Mouse (Mus musculus): ENCODE data around the gene Manba. TPM values are rescaled to one million over a fixed set of nuclear protein-coding genes. Genes with fewer than 3 reads are reported as not detected.
A peak's percentile ranks its signal among the peaks of the same experiment; 100 is the strongest.

The Manba gene
- polyA plus RNA-seq, 1 experiment from 2014 or later, result 23.2 TPM

- no peak overlapping the region for H3K4me3 ChIP-seq (ENCODE audit: low read length)
- no peak overlapping the region for H3K27ac ChIP-seq (ENCODE audit: low read depth, low read length)
- no peaks in the 10 kb centered on the region for H3K4me1 ChIP-seq (ENCODE audit: control insufficient read depth, insufficient read depth, low read length)
- WGBS, result 77% methylated on average over 7 of the region's 7 CpGs
- no peak for ATAC-seq (ENCODE audit: low FRiP score, low TSS enrichment)
- H3K36me3 ChIP-seq (ENCODE audit: control insufficient read depth, insufficient read depth, low read length), result no peaks in the 10 kb centered on the region
- H3K27me3 ChIP-seq (ENCODE audit: control insufficient read depth, insufficient read depth, low read length), result no peaks in the 10 kb centered on the region
- H3K9me3 ChIP-seq (ENCODE audit: control insufficient read depth, low read length), result no peaks in the 10 kb centered on the region; the same call in 1 of the 2 replicates
- no peak overlapping the region for H3K4me2 ChIP-seq (replicated peaks; ENCODE audit: low read depth, low read length)
- no peak overlapping the region for H3K9ac ChIP-seq (ENCODE audit: low read depth, low read length)
Measured at GRCm38 (mm10) chr3:135562036-135562435, 76.6 kb downstream of the Manba start.

GRCm38 (mm10) chr3:135563163-135563689 lies 77.8 kb downstream of the Manba start:
- Histone ChIP-seq H3K27me3 (ENCODE audit: control insufficient read depth, insufficient read depth, low read length) (no peaks in the 10 kb centered on the region), H3K9ac (ENCODE audit: low read depth, low read length) (no peak overlapping the region), H3K36me3 (ENCODE audit: control insufficient read depth, insufficient read depth, low read length) (no peaks in the 10 kb centered on the region), H3K4me3 (ENCODE audit: low read length) (no peak overlapping the region), H3K4me1 (ENCODE audit: control insufficient read depth, insufficient read depth, low read length) (0 out of 2 replicates have a peak, but pooled peaks cover 3% of the 10 kb centered on the region), H3K9me3 (ENCODE audit: control insufficient read depth, low read length) (no peaks in the 10 kb centered on the region), H3K4me2 (replicated peaks; ENCODE audit: low read depth, low read length) (no peak overlapping the region), H3K27ac (ENCODE audit: low read depth, low read length) (no peak overlapping the region)
- 81% methylated on average over 17 of the region's 17 CpGs for WGBS
- ATAC-seq (ENCODE audit: low FRiP score, low TSS enrichment), result peak; percentile 44

GRCm38 (mm10) chr3:135564706-135565105 lies 79.3 kb downstream of the Manba start:
- Histone ChIP-seq H3K4me3 (ENCODE audit: low read length) (no peak overlapping the region), H3K9ac (ENCODE audit: low read depth, low read length) (no peak overlapping the region), H3K4me1 (ENCODE audit: control insufficient read depth, insufficient read depth, low read length) (0 out of 2 replicates have a peak, but pooled peaks cover 3% of the 10 kb centered on the region), H3K27ac (ENCODE audit: low read depth, low read length) (no peak overlapping the region), H3K4me2 (replicated peaks; ENCODE audit: low read depth, low read length) (no peak overlapping the region), H3K27me3 (ENCODE audit: control insufficient read depth, insufficient read depth, low read length) (no peaks in the 10 kb centered on the region), H3K36me3 (ENCODE audit: control insufficient read depth, insufficient read depth, low read length) (no peaks in the 10 kb centered on the region), H3K9me3 (ENCODE audit: control insufficient read depth, low read length) (no peaks in the 10 kb centered on the region)
- ATAC-seq (ENCODE audit: low FRiP score, low TSS enrichment), result no peak
- WGBS, result 72% methylated on average over 9 of the region's 9 CpGs

GRCm38 (mm10) chr3:135565306-135565705 lies 79.9 kb downstream of the Manba start:
- Histone ChIP-seq H3K4me2 (replicated peaks; ENCODE audit: low read depth, low read length) (no peak overlapping the region), H3K9ac (ENCODE audit: low read depth, low read length) (no peak overlapping the region), H3K4me1 (ENCODE audit: control insufficient read depth, insufficient read depth, low read length) (0 out of 2 replicates have a peak, but pooled peaks cover 3% of the 10 kb centered on the region), H3K27ac (ENCODE audit: low read depth, low read length) (no peak overlapping the region), H3K4me3 (ENCODE audit: low read length) (no peak overlapping the region), H3K9me3 (ENCODE audit: control insufficient read depth, low read length) (no peaks in the 10 kb centered on the region), H3K27me3 (ENCODE audit: control insufficient read depth, insufficient read depth, low read length) (no peaks in the 10 kb centered on the region), H3K36me3 (ENCODE audit: control insufficient read depth, insufficient read depth, low read length) (no peaks in the 10 kb centered on the region)
- ATAC-seq (ENCODE audit: low FRiP score, low TSS enrichment), result no peak
- WGBS, result 91% methylated on average over 4 of the region's 4 CpGs

GRCm38 (mm10) chr3:135567888-135568287 lies 82.5 kb downstream of the Manba start:
- H3K9me3 ChIP-seq (ENCODE audit: control insufficient read depth, low read length), result no peaks in the 10 kb centered on the region
- ATAC-seq (ENCODE audit: low FRiP score, low TSS enrichment), result no peak
- WGBS, result 67% methylated on average over 6 of the region's 6 CpGs
- H3K36me3 ChIP-seq (ENCODE audit: control insufficient read depth, insufficient read depth, low read length), result no peaks in the 10 kb centered on the region
- no peak overlapping the region for H3K4me3 ChIP-seq (ENCODE audit: low read length)
- no peak overlapping the region for H3K4me2 ChIP-seq (replicated peaks; ENCODE audit: low read depth, low read length)
- no peak overlapping the region for H3K27ac ChIP-seq (ENCODE audit: low read depth, low read length)
- no peaks in the 10 kb centered on the region for H3K27me3 ChIP-seq (ENCODE audit: control insufficient read depth, insufficient read depth, low read length)
- H3K4me1 ChIP-seq (ENCODE audit: control insufficient read depth, insufficient read depth, low read length), result peaks cover 3% of the 10 kb centered on the region; the same call in 1 of the 2 replicates
- H3K9ac ChIP-seq (ENCODE audit: low read depth, low read length), result no peak overlapping the region

GRCm38 (mm10) chr3:135568633-135569032 lies 83.2 kb downstream of the Manba start:
- WGBS, result 76% methylated on average over 5 of the region's 5 CpGs
- H3K4me1 ChIP-seq (ENCODE audit: control insufficient read depth, insufficient read depth, low read length), result peaks cover 7% of the 10 kb centered on the region; the same call in 1 of the 2 replicates
- H3K36me3 ChIP-seq (ENCODE audit: control insufficient read depth, insufficient read depth, low read length), result no peaks in the 10 kb centered on the region

GRCm38 (mm10) chr3:135571540-135571939 lies 86.1 kb downstream of the Manba start:
- H3K9me3 ChIP-seq (ENCODE audit: control insufficient read depth, low read length), result no peaks in the 10 kb centered on the region
- H3K9ac ChIP-seq (ENCODE audit: low read depth, low read length), result no peak overlapping the region
- H3K4me1 ChIP-seq (ENCODE audit: control insufficient read depth, insufficient read depth, low read length), result peaks cover 7% of the 10 kb centered on the region; the same call in 1 of the 2 replicates
- H3K4me3 ChIP-seq (ENCODE audit: low read length), result no peak overlapping the region
- WGBS, result 65% methylated on average over 13 of the region's 13 CpGs
- no peaks in the 10 kb centered on the region for H3K27me3 ChIP-seq (ENCODE audit: control insufficient read depth, insufficient read depth, low read length)
- H3K36me3 ChIP-seq (ENCODE audit: control insufficient read depth, insufficient read depth, low read length), result no peaks in the 10 kb centered on the region
- no peak overlapping the region for H3K4me2 ChIP-seq (replicated peaks; ENCODE audit: low read depth, low read length)
- H3K27ac ChIP-seq (ENCODE audit: low read depth, low read length), result no peak overlapping the region
- no peak for ATAC-seq (ENCODE audit: low FRiP score, low TSS enrichment)

More at GRCm38 (mm10) chr3:135568633-135569032, 83.2 kb downstream of the Manba start:
- no peak for ATAC-seq (ENCODE audit: low FRiP score, low TSS enrichment)
- Histone ChIP-seq H3K4me3 (ENCODE audit: low read length) (no peak overlapping the region), H3K9ac (ENCODE audit: low read depth, low read length) (no peak overlapping the region), H3K4me2 (replicated peaks; ENCODE audit: low read depth, low read length) (no peak overlapping the region), H3K27me3 (ENCODE audit: control insufficient read depth, insufficient read depth, low read length) (no peaks in the 10 kb centered on the region), H3K9me3 (ENCODE audit: control insufficient read depth, low read length) (no peaks in the 10 kb centered on the region), H3K27ac (ENCODE audit: low read depth, low read length) (no peak overlapping the region)

- H3K27ac ChIP-seq (ENCODE audit: low read depth, low read length), result no peak overlapping the region
- peaks cover 5% of the 10 kb centered on the region; the same call in 1 of the 2 replicates for H3K4me1 ChIP-seq (ENCODE audit: control insufficient read depth, insufficient read depth, low read length)
- H3K4me2 ChIP-seq (replicated peaks; ENCODE audit: low read depth, low read length), result no peak overlapping the region
- no peaks in the 10 kb centered on the region for H3K27me3 ChIP-seq (ENCODE audit: control insufficient read depth, insufficient read depth, low read length)
- 34% methylated on average over 6 of the region's 6 CpGs for WGBS
- no peaks in the 10 kb centered on the region for H3K9me3 ChIP-seq (ENCODE audit: control insufficient read depth, low read length)
- H3K4me3 ChIP-seq (ENCODE audit: low read length), result no peak overlapping the region
- H3K36me3 ChIP-seq (ENCODE audit: control insufficient read depth, insufficient read depth, low read length), result no peaks in the 10 kb centered on the region
- H3K9ac ChIP-seq (ENCODE audit: low read depth, low read length), result no peak overlapping the region
- 0 out of 2 replicates have a peak, but pooled peaks have one; percentile 40 for ATAC-seq (ENCODE audit: low FRiP score, low TSS enrichment)
Measured at GRCm38 (mm10) chr3:135573051-135573450, 87.6 kb downstream of the Manba start.

GRCm38 (mm10) chr3:135575126-135575525 lies 89.7 kb downstream of the Manba start:
- Histone ChIP-seq H3K9me3 (ENCODE audit: control insufficient read depth, low read length) (no peaks in the 10 kb centered on the region), H3K27me3 (ENCODE audit: control insufficient read depth, insufficient read depth, low read length) (no peaks in the 10 kb centered on the region), H3K9ac (ENCODE audit: low read depth, low read length) (no peak overlapping the region), H3K4me1 (ENCODE audit: control insufficient read depth, insufficient read depth, low read length) (peaks cover 5% of the 10 kb centered on the region; the same call in 1 of the 2 replicates), H3K4me3 (ENCODE audit: low read length) (no peak overlapping the region), H3K27ac (ENCODE audit: low read depth, low read length) (no peak overlapping the region), H3K36me3 (ENCODE audit: control insufficient read depth, insufficient read depth, low read length) (no peaks in the 10 kb centered on the region), H3K4me2 (replicated peaks; ENCODE audit: low read depth, low read length) (no peak overlapping the region)
- ATAC-seq (ENCODE audit: low FRiP score, low TSS enrichment), result no peak
- 73% methylated on average over 3 of the region's 3 CpGs for WGBS
